Mouse (Mus musculus) spleen, postnatal 0 days (tissue): ENCODE results near the gene Exoc6b. TPM values are rescaled to one million over a fixed set of nuclear protein-coding genes. Genes with fewer than 3 reads are reported as not detected.

Experiments used
- polyA plus RNA-seq: library from polyadenylated mRNA; unstranded; fragments of >200 nt; fragmentation: Nextera tagmentation; extraction: Ambion mirVana; gene quantifications from 2 replicates; pipeline ENCODE4 v1.2.1, GENCODE M21; 2015

Exoc6b gene
- 4.3 and 7.6 TPM in 2 replicates for polyA plus RNA-seq

GRCm38 (mm10) chr6:85069023-85069985 lies at the start of gene Exoc6b:
Gene Exoc6b (minus strand): TSS chr6:85069513.

GRCm38 (mm10) chr6:84593693-84594092 lies 475.6 kb downstream of the Exoc6b start, which contains the start of gene Cyp26b1:
Gene Cyp26b1 (minus strand): TSS chr6:84593908.

Other genes with a start within 250 kb of the Exoc6b start
- gene Spr, start 68.3 kb upstream of the Exoc6b start, polyA plus RNA-seq, result 18.3 and 23.9 TPM in 2 replicates
- gene Emx1, start 117.9 kb upstream of the Exoc6b start, polyA plus RNA-seq, result not detected in 2 replicates